Mouse (Mus musculus) E14TG2a.4 (cell line): Measurements from ENCODE around the gene Gm49369.

Experiments used
- CTCF ChIP-seq: conservative IDR thresholded peaks from 2 replicates; pipeline ENCODE4 v1.5.1; 2014; ENCODE audit warnings: low read length
- NANOG ChIP-seq: IDR thresholded peaks from 2 replicates; pipeline ENCODE4 v1.6.1; 2014; ENCODE audit warnings: borderline replicate concordance, low read length, mixed read lengths

GRCm38 (mm10) chr7:142342247-142342640 is 40.2 kb downstream of the Gm49369 start:
- TF ChIP-seq CTCF (no peak), NANOG (no peak)
